Mouse (Mus musculus): ENCODE data around the gene Gprc5c. TPM values are rescaled to one million over a fixed set of nuclear protein-coding genes. Genes with fewer than 3 reads are reported as not detected.
A peak's percentile ranks its signal among the peaks of the same experiment; 100 is the strongest.

Gene Gprc5c
- polyA plus RNA-seq (2015; fragmentation: Nextera tagmentation; extraction: Ambion mirVana) = 30.7 and 33.2 TPM in 2 replicates

DNA sequence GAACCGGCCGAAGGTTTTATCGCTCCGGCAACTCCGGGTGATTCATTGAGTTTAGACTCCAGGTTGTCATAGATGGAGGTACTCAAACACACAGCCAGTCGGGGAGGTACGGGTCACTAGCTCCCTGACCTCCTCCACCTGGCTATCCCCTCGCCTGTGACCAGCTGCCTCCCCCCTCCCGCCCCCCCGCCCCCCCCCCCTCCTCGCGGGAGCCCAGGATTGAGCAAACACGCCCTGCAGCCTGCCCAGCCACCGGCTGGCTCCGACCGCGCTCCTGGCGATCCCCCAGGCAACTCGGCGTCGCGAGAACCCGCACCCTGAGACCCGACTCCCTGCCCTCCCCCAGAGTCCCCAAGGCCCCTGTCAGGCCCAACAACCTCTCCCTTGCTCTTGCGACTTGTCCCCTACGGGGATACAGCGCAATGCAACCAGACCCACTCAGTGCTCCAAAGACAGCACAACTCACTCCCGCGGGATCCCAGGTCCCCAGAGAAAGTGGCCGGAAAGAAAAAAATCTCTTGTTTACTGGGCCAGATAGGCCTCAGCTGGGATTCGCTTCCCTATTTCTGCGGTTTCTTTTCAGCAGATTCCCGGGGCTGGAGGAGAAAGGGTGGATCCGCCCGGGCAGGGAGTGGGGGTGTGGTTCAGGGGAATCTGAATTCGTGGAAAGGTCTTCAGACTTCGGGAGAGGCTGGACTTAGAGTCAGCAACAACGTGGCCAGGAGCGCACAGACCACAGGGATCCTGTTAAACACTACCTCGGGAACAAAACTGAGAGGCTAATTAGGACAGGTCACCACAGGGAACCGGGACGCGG is at the start of gene Gprc5c:
Gene Gprc5c, plus strand, starts transcription at position 701 of the 817 bp plus-strand sequence.
- Histone ChIP-seq H3K4me3 (ENCODE audit: low read length) (peak within 1 kb of the TSS; percentile 76), H3K36me3 (ENCODE audit: control insufficient read depth, insufficient read depth, low read length) (no peaks in the 10 kb centered on the region), H3K27me3 (ENCODE audit: control insufficient read depth, insufficient read depth, low read depth, low read length) (no peaks in the 10 kb centered on the region), H3K27ac (ENCODE audit: low read length) (peak within 1 kb of the TSS; percentile 90), H3K9ac (ENCODE audit: low read length) (peak within 1 kb of the TSS; percentile 87), H3K4me1 (replicated peaks; ENCODE audit: control insufficient read depth, insufficient read depth, low read length) (peaks cover 21% of the 10 kb centered on the region; the same call in 1 of the 2 replicates), H3K9me3 (ENCODE audit: control insufficient read depth, low read length) (no peaks in the 10 kb centered on the region), H3K4me2 (ENCODE audit: low read depth, low read length) (peak within 1 kb of the TSS; percentile 78)
- 1% methylated on average over 34 of the region's 43 CpGs for WGBS
- ATAC-seq (ENCODE audit: low read depth) = peak; percentile 54

- ATAC-seq (ENCODE audit: low read depth) = no peak
- Histone ChIP-seq H3K4me3 (ENCODE audit: low read length) (no peak overlapping the region), H3K9ac (ENCODE audit: low read length) (no peak overlapping the region), H3K36me3 (ENCODE audit: control insufficient read depth, insufficient read depth, low read length) (no peaks in the 10 kb centered on the region), H3K4me2 (ENCODE audit: low read depth, low read length) (no peak overlapping the region), H3K9me3 (ENCODE audit: control insufficient read depth, low read length) (no peaks in the 10 kb centered on the region), H3K4me1 (replicated peaks; ENCODE audit: control insufficient read depth, insufficient read depth, low read length) (no peaks in the 10 kb centered on the region; the same call in 1 of the 2 replicates), H3K27me3 (ENCODE audit: control insufficient read depth, insufficient read depth, low read depth, low read length) (no peaks in the 10 kb centered on the region), H3K27ac (ENCODE audit: low read length) (no peak overlapping the region)
- WGBS = 88% methylated on average over 1 of the region's 1 CpGs
These were observed 49.0 kb upstream of the Gprc5c start for GRCm38 (mm10) chr11:114801906-114802305.

DNA sequence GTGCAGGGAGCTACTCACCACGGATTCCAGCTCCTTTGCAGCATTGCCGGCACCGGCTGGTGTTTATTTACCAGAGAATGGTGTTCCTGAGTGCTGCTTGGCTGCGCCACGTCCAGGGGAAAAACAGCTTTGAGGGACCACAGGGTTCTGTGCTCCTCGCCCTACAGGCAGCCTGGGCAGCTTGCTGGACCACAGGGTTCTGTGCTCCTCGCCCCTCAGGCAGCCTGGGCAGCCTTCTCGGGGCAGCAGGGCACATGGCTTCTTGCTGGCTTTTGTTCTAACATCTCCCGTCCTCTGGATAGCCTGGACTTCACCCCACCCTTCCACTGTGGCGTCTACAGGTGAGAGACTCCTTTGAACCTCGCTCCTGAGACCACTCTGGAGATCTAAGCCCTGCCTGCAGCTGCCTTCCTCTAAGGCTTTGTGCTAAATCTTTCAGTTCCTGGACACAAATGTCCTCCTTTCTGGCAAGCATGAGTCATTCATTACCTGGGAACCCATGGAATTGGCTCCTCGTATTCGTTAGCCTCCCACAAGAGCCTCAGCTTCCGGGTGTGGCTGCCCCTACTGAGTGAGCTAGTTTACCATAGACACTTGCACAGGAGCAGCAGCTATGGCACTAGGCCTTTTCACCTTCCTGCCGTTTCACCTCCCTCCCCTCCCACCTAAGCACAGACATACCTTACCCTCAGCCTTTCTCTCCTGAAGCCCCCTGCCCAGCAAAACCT is 48.2 kb upstream of the Gprc5c start:
- 38% methylated on average over 15 of the region's 15 CpGs for WGBS
- H3K4me3 ChIP-seq (ENCODE audit: low read length) = no peak overlapping the region
- no peaks in the 10 kb centered on the region for H3K9me3 ChIP-seq (ENCODE audit: control insufficient read depth, low read length)
- H3K9ac ChIP-seq (ENCODE audit: low read length) = peak overlapping the region; percentile 32; the same call in 1 of the 2 replicates
- no peaks in the 10 kb centered on the region for H3K36me3 ChIP-seq (ENCODE audit: control insufficient read depth, insufficient read depth, low read length)
- peak; percentile 24; the same call in 1 of the 2 replicates for ATAC-seq (ENCODE audit: low read depth)
- peak overlapping the region; percentile 10; the same call in 1 of the 2 replicates for H3K27ac ChIP-seq (ENCODE audit: low read length)
- H3K4me2 ChIP-seq (ENCODE audit: low read depth, low read length) = no peak overlapping the region
- no peaks in the 10 kb centered on the region for H3K27me3 ChIP-seq (ENCODE audit: control insufficient read depth, insufficient read depth, low read depth, low read length)
- peaks cover 3% of the 10 kb centered on the region; the same call in 1 of the 2 replicates for H3K4me1 ChIP-seq (replicated peaks; ENCODE audit: control insufficient read depth, insufficient read depth, low read length)

DNA sequence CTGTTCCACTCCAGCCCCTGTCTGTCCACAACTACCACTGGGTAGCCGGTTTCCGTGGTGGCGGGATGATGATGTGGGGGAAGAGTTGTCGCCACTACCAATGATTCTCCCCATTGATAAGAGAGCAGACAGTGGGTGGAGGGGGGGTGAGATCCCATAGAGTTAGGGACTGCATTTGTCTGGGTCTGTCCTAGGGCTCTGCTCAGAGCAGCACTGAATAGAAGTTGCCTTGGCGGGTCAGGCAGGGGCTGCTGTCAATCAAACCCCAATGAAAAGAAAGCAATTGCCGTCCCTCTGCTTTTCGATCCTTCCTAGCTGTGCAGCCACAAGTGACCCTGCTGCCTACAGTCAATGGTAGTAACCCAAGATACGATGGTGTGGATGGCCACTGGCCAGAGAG is 47.0 kb upstream of the Gprc5c start:
- no peak for ATAC-seq (ENCODE audit: low read depth)
- no peaks in the 10 kb centered on the region for H3K9me3 ChIP-seq (ENCODE audit: control insufficient read depth, low read length)
- no peak overlapping the region for H3K4me3 ChIP-seq (ENCODE audit: low read length)
- no peak overlapping the region for H3K27ac ChIP-seq (ENCODE audit: low read length)
- H3K27me3 ChIP-seq (ENCODE audit: control insufficient read depth, insufficient read depth, low read depth, low read length) = no peaks in the 10 kb centered on the region
- WGBS = 53% methylated on average over 8 of the region's 8 CpGs
- no peaks in the 10 kb centered on the region for H3K36me3 ChIP-seq (ENCODE audit: control insufficient read depth, insufficient read depth, low read length)
- H3K9ac ChIP-seq (ENCODE audit: low read length) = no peak overlapping the region
- no peak overlapping the region for H3K4me2 ChIP-seq (ENCODE audit: low read depth, low read length)
- H3K4me1 ChIP-seq (replicated peaks; ENCODE audit: control insufficient read depth, insufficient read depth, low read length) = peaks cover 5% of the 10 kb centered on the region; the same call in 1 of the 2 replicates

DNA sequence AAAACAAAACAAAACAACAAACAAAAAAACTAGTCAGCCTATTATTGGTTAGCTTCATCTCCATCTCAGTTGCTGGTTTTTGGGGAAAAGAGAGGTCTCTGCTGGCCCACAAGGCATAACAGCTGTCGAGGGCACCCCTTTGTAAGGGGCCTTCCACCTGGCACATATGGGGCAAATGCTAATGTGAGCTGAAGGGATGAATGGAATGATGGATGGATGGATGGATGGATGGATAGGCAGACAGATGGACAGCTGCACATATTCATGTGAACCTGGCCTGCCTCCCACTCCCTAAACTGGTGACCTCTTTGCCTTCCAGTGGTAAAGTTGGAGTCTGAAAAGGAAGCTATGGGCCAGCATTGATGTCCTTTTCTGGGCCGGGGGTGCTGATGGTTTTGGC is 43.9 kb upstream of the Gprc5c start:
- 81% methylated on average over 2 of the region's 2 CpGs for WGBS
- Histone ChIP-seq H3K4me3 (ENCODE audit: low read length) (no peak overlapping the region), H3K4me2 (ENCODE audit: low read depth, low read length) (no peak overlapping the region), H3K27ac (ENCODE audit: low read length) (no peak overlapping the region), H3K4me1 (replicated peaks; ENCODE audit: control insufficient read depth, insufficient read depth, low read length) (peaks cover 5% of the 10 kb centered on the region; the same call in 1 of the 2 replicates), H3K36me3 (ENCODE audit: control insufficient read depth, insufficient read depth, low read length) (no peaks in the 10 kb centered on the region), H3K9ac (ENCODE audit: low read length) (no peak overlapping the region), H3K27me3 (ENCODE audit: control insufficient read depth, insufficient read depth, low read depth, low read length) (no peaks in the 10 kb centered on the region), H3K9me3 (ENCODE audit: control insufficient read depth, low read length) (no peaks in the 10 kb centered on the region)
- ATAC-seq (ENCODE audit: low read depth) = no peak

DNA sequence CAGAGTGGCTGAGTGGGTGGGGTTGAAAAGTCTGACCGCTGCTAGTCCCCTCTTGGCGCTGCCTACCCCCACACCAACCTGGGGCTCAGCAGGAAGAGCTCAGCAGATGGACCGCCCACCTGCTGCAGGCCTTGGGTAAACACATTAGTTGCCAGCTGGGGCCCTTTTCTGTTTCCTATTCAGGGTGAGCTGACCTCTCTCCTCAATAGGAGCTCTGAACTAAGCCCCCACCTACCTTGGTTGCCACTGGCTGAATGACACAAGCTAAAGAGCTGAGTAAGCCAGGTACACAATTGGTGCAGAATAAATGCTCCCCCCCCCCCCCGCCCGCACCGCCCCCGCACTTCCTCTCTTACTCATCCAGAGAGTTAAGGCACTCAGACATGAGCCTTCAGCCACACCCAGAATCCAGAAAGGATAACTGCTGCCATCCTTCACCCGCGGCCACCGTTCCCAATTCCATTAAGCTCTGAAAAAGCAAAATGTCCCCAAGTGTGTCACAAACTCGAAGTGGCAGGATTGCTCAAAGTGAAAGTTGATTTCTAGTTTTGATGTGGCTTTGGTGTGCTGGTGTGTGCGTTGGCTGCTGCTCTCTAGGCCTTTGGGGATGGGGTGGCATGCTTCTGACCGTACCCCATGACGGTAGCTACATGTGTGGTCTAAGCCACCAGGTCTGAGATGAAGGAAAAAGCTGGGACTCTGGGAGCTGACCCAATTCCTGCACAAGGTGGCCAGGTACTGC is 43.1 kb upstream of the Gprc5c start:
- Histone ChIP-seq H3K27ac (ENCODE audit: low read length) (no peak overlapping the region), H3K4me3 (ENCODE audit: low read length) (no peak overlapping the region), H3K27me3 (ENCODE audit: control insufficient read depth, insufficient read depth, low read depth, low read length) (no peaks in the 10 kb centered on the region), H3K36me3 (ENCODE audit: control insufficient read depth, insufficient read depth, low read length) (no peaks in the 10 kb centered on the region), H3K9me3 (ENCODE audit: control insufficient read depth, low read length) (no peaks in the 10 kb centered on the region), H3K9ac (ENCODE audit: low read length) (no peak overlapping the region), H3K4me1 (replicated peaks; ENCODE audit: control insufficient read depth, insufficient read depth, low read length) (peaks cover 5% of the 10 kb centered on the region; the same call in 1 of the 2 replicates), H3K4me2 (ENCODE audit: low read depth, low read length) (no peak overlapping the region)
- WGBS = 33% methylated on average over 10 of the region's 14 CpGs
- peak; percentile 39; the same call in 1 of the 2 replicates for ATAC-seq (ENCODE audit: low read depth)

DNA sequence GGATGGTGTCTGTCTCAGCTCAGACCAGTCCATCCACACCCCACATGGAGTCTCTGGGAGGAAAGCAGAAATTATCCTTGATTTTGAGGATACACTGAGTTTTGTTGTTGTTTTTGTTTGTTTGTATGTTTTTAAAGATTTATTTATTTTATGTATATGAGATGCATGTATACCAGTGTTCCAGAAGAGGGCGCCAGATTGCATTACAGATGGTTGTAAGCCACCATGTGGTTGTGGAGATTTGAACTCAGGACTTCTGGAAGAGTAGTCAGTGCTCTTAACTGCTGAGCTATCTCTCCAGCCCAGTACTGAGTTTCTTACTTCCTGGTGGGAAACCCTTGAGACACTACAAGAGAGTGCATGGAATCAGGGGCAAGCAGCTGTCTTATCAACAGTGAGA is 41.6 kb upstream of the Gprc5c start:
- Histone ChIP-seq H3K27me3 (ENCODE audit: control insufficient read depth, insufficient read depth, low read depth, low read length) (no peaks in the 10 kb centered on the region), H3K27ac (ENCODE audit: low read length) (no peak overlapping the region), H3K9ac (ENCODE audit: low read length) (no peak overlapping the region), H3K9me3 (ENCODE audit: control insufficient read depth, low read length) (no peaks in the 10 kb centered on the region), H3K4me3 (ENCODE audit: low read length) (no peak overlapping the region), H3K4me1 (replicated peaks; ENCODE audit: control insufficient read depth, insufficient read depth, low read length) (peaks cover 5% of the 10 kb centered on the region; the same call in 1 of the 2 replicates), H3K4me2 (ENCODE audit: low read depth, low read length) (no peak overlapping the region), H3K36me3 (ENCODE audit: control insufficient read depth, insufficient read depth, low read length) (no peaks in the 10 kb centered on the region)
- ATAC-seq (ENCODE audit: low read depth) = no peak
- WGBS = 68% methylated on average over 1 of the region's 1 CpGs

- no peaks in the 10 kb centered on the region for H3K27me3 ChIP-seq (ENCODE audit: control insufficient read depth, insufficient read depth, low read depth, low read length)
- 20% methylated on average over 4 of the region's 4 CpGs for WGBS
- no peak overlapping the region for H3K4me3 ChIP-seq (ENCODE audit: low read length)
- ATAC-seq (ENCODE audit: low read depth) = no peak
- peaks cover 12% of the 10 kb centered on the region for H3K4me1 ChIP-seq (replicated peaks; ENCODE audit: control insufficient read depth, insufficient read depth, low read length)
- H3K36me3 ChIP-seq (ENCODE audit: control insufficient read depth, insufficient read depth, low read length) = no peaks in the 10 kb centered on the region
- H3K9me3 ChIP-seq (ENCODE audit: control insufficient read depth, low read length) = no peaks in the 10 kb centered on the region
- no peak overlapping the region for H3K9ac ChIP-seq (ENCODE audit: low read length)
- H3K4me2 ChIP-seq (ENCODE audit: low read depth, low read length) = no peak overlapping the region
- H3K27ac ChIP-seq (ENCODE audit: low read length) = no peak overlapping the region
These were observed 40.6 kb upstream of the Gprc5c start for GRCm38 (mm10) chr11:114810344-114810743.
